Mouse (Mus musculus): ENCODE results near the gene Vmn1r157. TPM values are rescaled to one million over a fixed set of nuclear protein-coding genes. Genes with fewer than 3 reads are reported as not detected.

Gene Vmn1r157
- not detected for total RNA-seq (2023)

GRCm38 (mm10) chr7:22761397-22761796 lies at the start of gene Vmn1r157:
Gene Vmn1r157 (plus strand): TSS chr7:22761697.

GRCm38 (mm10) chr7:22719610-22720009 lies 41.9 kb upstream of the Vmn1r157 start, which contains the start of gene Gm4567:
Gene Gm4567 (minus strand): TSS chr7:22719710.

GRCm38 (mm10) chr7:22790682-22791081 lies 29.2 kb downstream of the Vmn1r157 start, which contains the start of gene Vmn1r158:
Gene Vmn1r158 (minus strand): TSS chr7:22790782.

Other genes starting within 250 kb of the Vmn1r157 start
- gene Vmn1r152, start 238.7 kb upstream of the Vmn1r157 start, total RNA-seq (2023) = not detected
- not detected for gene Gm8677, start 226.8 kb upstream of the Vmn1r157 start, total RNA-seq (2023)
- not detected for gene Gm4201, start 196.4 kb upstream of the Vmn1r157 start, total RNA-seq (2023)
- not detected for gene Gm4565, start 173.6 kb upstream of the Vmn1r157 start, total RNA-seq (2023)
- not detected for gene Vmn1r155, start 103.7 kb upstream of the Vmn1r157 start, total RNA-seq (2023)
- not detected for gene Gm8693, start 69.4 kb upstream of the Vmn1r157 start, total RNA-seq (2023)
- not detected for gene Gm4567, start 42.0 kb upstream of the Vmn1r157 start, total RNA-seq (2023)
- not detected for gene Vmn1r158, start 29.1 kb downstream of the Vmn1r157 start, total RNA-seq (2023)
- gene Vmn1r159, start 81.9 kb downstream of the Vmn1r157 start, total RNA-seq (2023) = not detected
- not detected for gene Vmn1r160, start 109.5 kb downstream of the Vmn1r157 start, total RNA-seq (2023)
- not detected for gene Gm4214, start 223.0 kb downstream of the Vmn1r157 start, total RNA-seq (2023)